Mouse (Mus musculus) adipocyte (in vitro differentiated cells): ENCODE measurements around the gene Wnt5b.
A peak's percentile ranks its signal among the peaks of the same experiment; 100 is the strongest.

Experiments used
- DNase-seq: peaks from one replicate; pipeline ENCODE4 v3.0.0-alpha.2; 2016; ENCODE audit warnings: low spot score

Wnt5b gene

GRCm38 (mm10) chr6:119543803-119544517 lies at the start of gene Wnt5b:
Gene Wnt5b, minus strand, starts transcription at chr6:119544347.
- no peak for DNase-seq

GRCm38 (mm10) chr6:119590872-119591271 lies 46.7 kb upstream of the Wnt5b start:
- DNase-seq, result no peak

- no peak for DNase-seq
These were observed 43.8 kb upstream of the Wnt5b start for GRCm38 (mm10) chr6:119587897-119588296.

GRCm38 (mm10) chr6:119587454-119587853 lies 43.3 kb upstream of the Wnt5b start:
- no peak for DNase-seq

GRCm38 (mm10) chr6:119585652-119586375 lies 41.7 kb upstream of the Wnt5b start:
- peak; percentile 89 for DNase-seq

- DNase-seq, result no peak
These were observed 39.9 kb upstream of the Wnt5b start for GRCm38 (mm10) chr6:119584061-119584460.

GRCm38 (mm10) chr6:119583165-119583564 lies 39.0 kb upstream of the Wnt5b start:
- DNase-seq, result peak; percentile 21

- no peak for DNase-seq
These were observed 32.6 kb upstream of the Wnt5b start for GRCm38 (mm10) chr6:119576706-119577105.

- DNase-seq, result no peak
These were observed 31.2 kb upstream of the Wnt5b start for GRCm38 (mm10) chr6:119575331-119575730.

GRCm38 (mm10) chr6:119572296-119572695 lies 28.1 kb upstream of the Wnt5b start:
- DNase-seq, result no peak

- no peak for DNase-seq
These were observed 26.6 kb upstream of the Wnt5b start for GRCm38 (mm10) chr6:119570797-119571196.

GRCm38 (mm10) chr6:119568339-119568738 lies 24.2 kb upstream of the Wnt5b start:
- DNase-seq, result no peak

GRCm38 (mm10) chr6:119565451-119566379 lies 21.6 kb upstream of the Wnt5b start:
- DNase-seq, result peak; percentile 41

GRCm38 (mm10) chr6:119562558-119562957 lies 18.4 kb upstream of the Wnt5b start:
- no peak for DNase-seq

GRCm38 (mm10) chr6:119558855-119559254 lies 14.7 kb upstream of the Wnt5b start:
- no peak for DNase-seq

- no peak for DNase-seq
These were observed 10.3 kb upstream of the Wnt5b start for GRCm38 (mm10) chr6:119554439-119554838.

- no peak for DNase-seq
These were observed 344 bp upstream of the Wnt5b start for GRCm38 (mm10) chr6:119544518-119544864.

GRCm38 (mm10) chr6:119543456-119543802 lies 718 bp downstream of the Wnt5b start:
- DNase-seq, result no peak

- DNase-seq, result no peak
These were observed 8.3 kb downstream of the Wnt5b start for GRCm38 (mm10) chr6:119535867-119536266.

GRCm38 (mm10) chr6:119533170-119533709 lies 10.9 kb downstream of the Wnt5b start:
- no peak for DNase-seq

- no peak for DNase-seq
These were observed 14.5 kb downstream of the Wnt5b start for GRCm38 (mm10) chr6:119529659-119530058.

GRCm38 (mm10) chr6:119526498-119526897 lies 17.6 kb downstream of the Wnt5b start:
- DNase-seq, result no peak
